Mouse (Mus musculus) kidney, postnatal 0 days (tissue): ENCODE measurements at regions not wholly inside any gene's neighbourhood (a gene's known extent, or its start where the extent isn't known, plus 50 kb on each side); places are given as distances from the start of the nearest gene placed in this dataset.

Source experiments
- ATAC-seq: fragments of 200-750 bp; cut with Nextera tagmentation; replicated peaks from 2 replicates; pipeline ENCODE4 v1.8.0; 2017; ENCODE audit warnings: low read depth, moderate number of reproducible peaks, moderate TSS enrichment, moderate library complexity; ENCODE audit not compliant: low FRiP score
- DNase-seq: peaks from one replicate; pipeline ENCODE4 v3.0.0-alpha.2; 2016; ENCODE audit warnings: low spot score
- H3K27ac ChIP-seq: fragments of 300-500 bp; sonication (generic); 2 replicates; pipeline ENCODE4 v1.5.1; 2014; ENCODE audit warnings: mild to moderate bottlenecking
- H3K27me3 ChIP-seq: fragments of 300-500 bp; sonication (generic); 2 replicates; pipeline ENCODE4 v1.6.1; 2014; ENCODE audit warnings: low read length, mixed read lengths; ENCODE audit not compliant: insufficient read depth
- H3K36me3 ChIP-seq: fragments of 300-500 bp; sonication (generic); 2 replicates; pipeline ENCODE4 v1.6.1; 2014; ENCODE audit warnings: low read length, mixed read lengths; ENCODE audit not compliant: insufficient read depth
- H3K4me1 ChIP-seq: fragments of 300-500 bp; sonication (generic); replicated peaks from 2 replicates; pipeline ENCODE4 v1.6.1; 2014; ENCODE audit warnings: antibody characterized with exemption, low read length, mixed read lengths; ENCODE audit not compliant: insufficient read depth
- H3K4me2 ChIP-seq: fragments of 300-500 bp; sonication (generic); 2 replicates; pipeline ENCODE4 v1.6.1; 2014; ENCODE audit warnings: mild to moderate bottlenecking, low read length, moderate library complexity, mixed read lengths
- H3K4me3 ChIP-seq: fragments of 300-500 bp; sonication (generic); replicated peaks from 2 replicates; pipeline ENCODE4 v1.5.1; 2014; ENCODE audit warnings: low read depth, low read length
- H3K9ac ChIP-seq: fragments of 300-500 bp; sonication (generic); 2 replicates; pipeline ENCODE4 v1.6.1; 2014; ENCODE audit warnings: low read depth, low read length
- H3K9me3 ChIP-seq: fragments of 300-500 bp; sonication (generic); replicated peaks from 2 replicates; pipeline ENCODE4 v1.6.1; 2016; ENCODE audit warnings: low read length, inconsistent platforms, mixed read lengths
- CTCF ChIP-seq: IDR thresholded peaks from 2 replicates; pipeline ENCODE4 v1.5.1; 2016; ENCODE audit warnings: antibody characterized with exemption, low read depth, mild to moderate bottlenecking, moderate library complexity
- WGBS: fragments of 180-500 bp; shearing (Covaris S2); extraction: QIAGEN DNeasy Blood & Tissue Kit; methylation state at CpG from one replicate; pipeline ENCODE4 v1.1.7; 2014; 5-methylcytosine and 5-hydroxymethylcytosine counted together

DNA sequence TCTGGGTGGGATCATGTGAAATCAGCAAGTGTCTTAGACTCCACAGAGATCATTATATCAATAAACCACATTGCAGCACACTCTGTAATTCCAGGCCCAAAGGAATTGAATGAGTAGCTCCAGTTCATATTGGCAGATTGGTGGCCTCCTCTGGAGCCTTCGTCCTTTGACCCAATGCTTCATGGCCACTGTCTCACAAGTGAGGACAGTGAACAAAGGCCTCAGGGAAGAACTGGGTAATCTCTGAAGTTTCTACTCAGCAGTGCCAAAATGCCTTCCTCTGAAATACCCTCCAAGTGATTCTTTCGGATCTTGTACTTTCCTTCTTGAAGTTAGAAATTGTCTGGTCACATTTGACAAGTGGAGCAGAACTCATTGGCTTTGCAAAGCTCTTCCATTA lies 135.8 kb upstream of the Fam84a start:
- H3K4me3 ChIP-seq = no peak overlapping the region
- no peak overlapping the region for H3K4me2 ChIP-seq
- WGBS = 86% methylated on average over 2 of the region's 2 CpGs
- H3K27ac ChIP-seq = no peak overlapping the region
- no peaks in the 10 kb centered on the region for H3K4me1 ChIP-seq
- DNase-seq (no peak), ATAC-seq (no peak)
- no peaks in the 10 kb centered on the region for H3K36me3 ChIP-seq
- no peak overlapping the region for H3K9ac ChIP-seq
- no peaks in the 10 kb centered on the region for H3K9me3 ChIP-seq
- no peak for TF ChIP-seq CTCF
- no peaks in the 10 kb centered on the region for H3K27me3 ChIP-seq

DNA sequence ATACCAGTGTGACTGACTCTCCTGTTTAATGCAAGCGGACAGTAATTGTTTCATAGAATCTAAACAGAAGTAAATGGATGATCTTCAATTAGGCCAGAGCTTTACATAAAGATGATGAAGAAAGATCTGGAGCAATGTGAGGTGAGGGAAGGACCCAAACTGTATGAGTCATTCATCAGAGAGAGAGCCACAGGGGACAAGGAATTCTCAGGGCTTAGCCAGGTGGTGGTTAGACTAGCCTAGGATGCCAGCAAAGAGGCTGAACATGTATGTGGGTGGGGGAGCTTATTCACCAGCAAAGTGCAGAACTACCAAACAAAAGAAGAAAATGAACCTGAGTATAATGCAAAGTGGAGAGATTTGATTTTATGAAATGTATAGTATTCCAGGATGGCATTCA lies 134.8 kb upstream of the Fam84a start:
- Histone ChIP-seq H3K27ac (no peak overlapping the region), H3K36me3 (no peaks in the 10 kb centered on the region), H3K4me3 (no peak overlapping the region), H3K9ac (no peak overlapping the region), H3K27me3 (no peaks in the 10 kb centered on the region), H3K4me2 (no peak overlapping the region), H3K4me1 (no peaks in the 10 kb centered on the region), H3K9me3 (no peaks in the 10 kb centered on the region)
- 86% methylated on average over 1 of the region's 1 CpGs for WGBS
- DNase-seq (no peak), ATAC-seq (no peak)
- no peak for TF ChIP-seq CTCF

DNA sequence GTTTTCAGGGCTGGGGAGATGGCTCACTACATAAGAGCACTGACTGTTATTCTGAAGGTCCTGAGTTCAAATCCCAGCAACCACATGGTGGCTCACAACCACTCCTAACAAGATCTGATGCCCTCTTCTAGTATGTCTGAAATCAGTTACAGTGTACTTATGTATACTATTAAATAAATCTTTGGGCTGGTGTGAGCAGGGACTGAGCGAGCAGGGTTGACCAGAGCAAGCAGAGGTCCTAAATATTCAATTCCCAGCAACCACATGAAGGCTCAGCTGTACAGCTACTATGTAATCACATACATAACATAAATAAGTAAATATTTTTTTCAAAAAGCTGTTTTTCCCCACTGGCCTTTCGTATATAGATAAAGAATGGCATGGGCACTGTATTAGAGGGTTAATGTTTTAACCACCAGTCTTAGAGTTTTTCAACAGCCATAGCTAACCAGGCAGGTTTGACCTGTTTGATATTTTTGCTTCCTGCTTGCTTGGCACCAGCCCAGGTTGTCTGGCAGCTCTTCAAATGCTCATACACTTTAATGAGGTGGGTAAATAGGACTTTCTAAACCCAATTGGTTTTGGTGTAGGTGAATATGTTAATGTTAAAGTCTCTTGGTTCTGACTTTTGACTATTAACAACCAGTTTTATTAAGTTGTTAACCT lies 134.1 kb upstream of the Fam84a start:
- no peak for TF ChIP-seq CTCF
- no peaks in the 10 kb centered on the region for H3K27me3 ChIP-seq
- DNase-seq (peak; percentile 34), ATAC-seq (peak; percentile 75; the same call in 1 of the 2 replicates)
- H3K9ac ChIP-seq = no peak overlapping the region
- no peaks in the 10 kb centered on the region for H3K4me1 ChIP-seq
- H3K9me3 ChIP-seq = no peaks in the 10 kb centered on the region
- no peaks in the 10 kb centered on the region for H3K36me3 ChIP-seq
- WGBS = 80% methylated on average over 2 of the region's 2 CpGs
- no peak overlapping the region for H3K27ac ChIP-seq
- H3K4me2 ChIP-seq = no peak overlapping the region
- no peak overlapping the region for H3K4me3 ChIP-seq

DNA sequence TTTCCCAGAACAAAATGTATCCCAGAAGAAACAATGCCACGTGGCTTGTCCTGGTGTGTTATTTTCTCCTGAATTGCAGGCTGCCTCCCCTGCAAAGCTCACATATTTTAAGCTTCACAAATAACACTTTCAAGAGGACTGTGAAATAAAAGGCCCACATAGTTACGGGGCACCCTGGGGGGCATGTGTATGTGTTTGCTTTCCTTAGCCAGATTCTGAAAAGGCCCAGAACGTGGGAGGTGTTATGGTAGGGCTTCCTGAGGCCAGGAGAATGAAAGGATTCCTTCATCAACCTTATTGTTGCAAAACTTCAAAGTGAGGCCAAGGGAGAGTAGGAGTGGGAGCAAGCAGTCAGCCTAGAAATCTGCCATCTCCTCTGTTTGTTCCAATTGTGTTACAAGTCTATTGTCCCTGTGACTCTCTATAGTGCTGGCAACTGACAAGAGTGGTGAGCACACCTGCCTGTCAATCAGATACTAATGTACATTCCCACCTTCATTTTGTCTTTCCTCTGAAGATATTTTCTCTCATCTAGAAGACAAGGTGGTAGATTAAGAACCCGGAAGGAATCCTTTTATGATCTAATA lies 131.3 kb upstream of the Fam84a start:
- H3K36me3 ChIP-seq = no peaks in the 10 kb centered on the region
- no peaks in the 10 kb centered on the region for H3K9me3 ChIP-seq
- DNase-seq (no peak), ATAC-seq (no peak)
- H3K27ac ChIP-seq = no peak overlapping the region
- no peaks in the 10 kb centered on the region for H3K4me1 ChIP-seq
- H3K27me3 ChIP-seq = no peaks in the 10 kb centered on the region
- no peak overlapping the region for H3K4me2 ChIP-seq
- 48% methylated on average over 4 of the region's 4 CpGs for WGBS
- no peak for TF ChIP-seq CTCF
- H3K9ac ChIP-seq = no peak overlapping the region
- H3K4me3 ChIP-seq = no peak overlapping the region

DNA sequence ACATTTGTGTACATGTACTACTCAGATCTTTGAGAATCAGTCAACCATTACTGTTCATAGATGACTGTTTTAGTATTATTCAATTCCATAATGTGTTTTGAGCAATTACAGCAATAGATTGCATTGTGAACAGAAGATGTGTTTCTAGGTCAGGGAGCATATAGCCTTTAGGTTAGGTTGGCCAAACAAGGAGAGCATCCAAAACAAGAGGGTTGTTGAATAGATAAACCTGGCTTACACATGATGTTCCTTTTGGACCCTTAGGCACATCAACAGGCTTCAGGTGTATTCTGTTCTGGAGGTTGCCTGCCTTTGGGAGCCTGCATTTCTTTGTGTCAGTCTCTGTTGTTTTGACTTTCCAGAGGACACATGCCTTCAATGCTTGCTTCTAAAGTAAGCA lies 123.4 kb upstream of the Fam84a start:
- Histone ChIP-seq H3K9ac (no peak overlapping the region), H3K4me3 (no peak overlapping the region), H3K36me3 (no peaks in the 10 kb centered on the region), H3K27ac (no peak overlapping the region), H3K9me3 (no peaks in the 10 kb centered on the region), H3K4me2 (no peak overlapping the region), H3K27me3 (no peaks in the 10 kb centered on the region), H3K4me1 (no peaks in the 10 kb centered on the region)
- DNase-seq = no peak
- TF ChIP-seq CTCF = no peak
- no peak for ATAC-seq

DNA sequence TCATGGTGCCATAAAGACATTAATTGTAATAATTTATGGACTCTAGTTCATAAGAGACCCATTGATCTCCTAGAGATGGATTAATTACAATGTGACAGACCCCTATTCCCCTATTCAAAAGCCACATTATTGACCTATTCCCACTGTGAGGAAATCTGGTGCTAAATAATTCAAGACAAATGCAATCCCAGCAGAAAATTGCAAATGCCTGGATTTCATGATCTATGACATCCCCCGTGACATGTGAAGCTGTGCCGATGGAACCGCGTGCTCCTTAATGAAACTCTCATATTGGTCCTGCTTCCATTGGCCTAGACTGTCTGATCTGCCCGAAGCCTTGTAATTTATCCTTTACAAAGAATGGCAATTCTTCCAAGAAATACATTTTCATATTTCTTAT lies 122.9 kb upstream of the Fam84a start:
- ATAC-seq (no peak), DNase-seq (no peak)
- Histone ChIP-seq H3K9ac (no peak overlapping the region), H3K4me1 (no peaks in the 10 kb centered on the region), H3K27me3 (no peaks in the 10 kb centered on the region), H3K9me3 (no peaks in the 10 kb centered on the region), H3K4me2 (no peak overlapping the region), H3K36me3 (no peaks in the 10 kb centered on the region), H3K4me3 (no peak overlapping the region), H3K27ac (no peak overlapping the region)
- WGBS = 86% methylated on average over 5 of the region's 5 CpGs
- no peak for TF ChIP-seq CTCF

DNA sequence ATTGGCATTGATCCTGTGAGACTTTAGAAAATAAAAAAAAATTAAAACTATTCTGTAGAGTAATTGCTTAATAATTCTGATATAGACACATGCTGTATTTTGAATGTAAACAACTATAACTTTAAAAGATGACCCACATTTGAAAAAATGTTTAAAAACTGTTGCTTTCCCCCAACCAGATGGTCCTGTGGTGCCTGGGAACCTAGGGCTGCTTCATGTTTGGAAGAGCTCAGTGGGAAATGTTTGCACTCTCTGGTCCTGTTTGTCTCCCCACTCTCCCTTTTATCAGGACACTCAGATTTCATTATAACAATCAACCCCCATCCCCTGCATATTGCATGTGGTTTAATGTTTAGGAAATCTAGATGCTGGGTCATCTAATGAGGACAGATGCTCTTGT lies 119.4 kb upstream of the Fam84a start:
- H3K4me3 ChIP-seq = no peak overlapping the region
- no peaks in the 10 kb centered on the region for H3K4me1 ChIP-seq
- no peaks in the 10 kb centered on the region for H3K9me3 ChIP-seq
- ATAC-seq (no peak), DNase-seq (no peak)
- H3K4me2 ChIP-seq = no peak overlapping the region
- H3K36me3 ChIP-seq = no peaks in the 10 kb centered on the region
- no peaks in the 10 kb centered on the region for H3K27me3 ChIP-seq
- TF ChIP-seq CTCF = no peak
- H3K27ac ChIP-seq = no peak overlapping the region
- no peak overlapping the region for H3K9ac ChIP-seq
